Mouse (Mus musculus): ENCODE measurements around the gene C87977. TPM values are rescaled to one million over a fixed set of nuclear protein-coding genes. Genes with fewer than 3 reads are reported as not detected.
"Not testable (repeated sequence)": the region's sequence is repeated elsewhere in the genome, so short reads cannot be mapped to it uniquely, and the experiment has no call there.

Gene C87977
- not detected in 2 replicates for total RNA-seq (2021)
- long read RNA-seq, experiment 1 = 0 reads
- long read RNA-seq, experiment 2 = 0 reads

GRCm38 (mm10) chr4:144213218-144213617, at the start of gene C87977:
TSS of gene C87977 (minus strand) at chr4:144213318.
- not testable (repeated sequence) for DNase-seq

- DNase-seq = not testable (repeated sequence)
Observed at GRCm38 (mm10) chr4:144254768-144255167, 41.6 kb upstream of the C87977 start.

GRCm38 (mm10) chr4:144190419-144190818, 22.7 kb downstream of the C87977 start, which contains the start of gene Oog2:
TSS of gene Oog2 (plus strand) at chr4:144190719.
- DNase-seq = no peak

- no peak for DNase-seq
Observed at GRCm38 (mm10) chr4:144162563-144162962, 50.6 kb downstream of the C87977 start, which contains the start of gene Oog3. TSS of gene Oog3 (minus strand) at chr4:144162663.

Other genes with a start within 250 kb of the C87977 start
- not detected in 2 replicates for gene Gm13101, start 246.4 kb downstream of the C87977 start, total RNA-seq (2021)
- not detected in 2 replicates for gene Pramef17, start 218.9 kb downstream of the C87977 start, total RNA-seq (2021)
- gene Pramel4, start 154.2 kb downstream of the C87977 start, total RNA-seq (2021) = not detected in 2 replicates
- not detected in 2 replicates for gene Gm13102, start 106.8 kb downstream of the C87977 start, total RNA-seq (2021)
- not detected in 2 replicates for gene Oog3, start 50.7 kb downstream of the C87977 start, total RNA-seq (2021)
- gene Oog2, start 22.6 kb downstream of the C87977 start, total RNA-seq (2021) = not detected in 2 replicates
- not detected in 2 replicates for gene Pramel5, start 67.2 kb upstream of the C87977 start, total RNA-seq (2021)
- not detected in 2 replicates for gene Gm13128, start 116.9 kb upstream of the C87977 start, total RNA-seq (2021)
- not detected in 2 replicates for gene Gm13119, start 144.6 kb upstream of the C87977 start, total RNA-seq (2021)
- not detected in 2 replicates for gene Pramef20, start 164.6 kb upstream of the C87977 start, total RNA-seq (2021)
- gene Pramef12, start 195.1 kb upstream of the C87977 start, total RNA-seq (2021) = not detected in 2 replicates
- not detected in 2 replicates for gene 1700012P22Rik, start 225.5 kb upstream of the C87977 start, total RNA-seq (2021)
- gene Gm9944, start 240.0 kb upstream of the C87977 start, total RNA-seq (2021) = not detected in 2 replicates